Mouse (Mus musculus) limb, embryonic 10.5 days (tissue): Measurements from ENCODE around the gene Nat9. TPM values are rescaled to one million over a fixed set of nuclear protein-coding genes. Genes with fewer than 3 reads are reported as not detected.
A peak's percentile ranks its signal among the peaks of the same experiment; 100 is the strongest.

Source experiments
- DNase-seq: peaks from one replicate; pipeline ENCODE4 v3.0.0-alpha.2; 2017; ENCODE audit warnings: low spot score
- H3K27ac ChIP-seq: fragments of 300-500 bp; sonication (generic); 2 replicates; pipeline ENCODE4 v1.5.1; 2016; ENCODE audit warnings: mild to moderate bottlenecking
- H3K27me3 ChIP-seq: fragments of 300-500 bp; sonication (generic); 2 replicates; pipeline ENCODE4 v1.6.1; 2016; ENCODE audit warnings: low read depth, mild to moderate bottlenecking; ENCODE audit not compliant: poor library complexity, severe bottlenecking
- H3K36me3 ChIP-seq: fragments of 300-500 bp; sonication (generic); 2 replicates; pipeline ENCODE4 v1.6.1; 2016; ENCODE audit warnings: mild to moderate bottlenecking, moderate library complexity
- H3K4me1 ChIP-seq: fragments of 300-500 bp; sonication (generic); 2 replicates; pipeline ENCODE4 v1.6.1; 2016
- H3K4me3 ChIP-seq: fragments of 300-500 bp; sonication (generic); 2 replicates; pipeline ENCODE4 v1.5.1; 2016; ENCODE audit warnings: mild to moderate bottlenecking, moderate library complexity
- H3K9me3 ChIP-seq: fragments of 300-500 bp; sonication (generic); replicated peaks from 2 replicates; pipeline ENCODE4 v1.6.1; 2016; ENCODE audit warnings: mild to moderate bottlenecking
- WGBS: fragments of 180-500 bp; shearing (Covaris S2); methylation state at CpG from one replicate; pipeline ENCODE4 v1.1.7; 2016; 5-methylcytosine and 5-hydroxymethylcytosine counted together
- polyA plus RNA-seq: library from polyadenylated mRNA; unstranded; fragments of >200 nt; fragmentation: Nextera tagmentation; extraction: Ambion mirVana; gene quantifications from 2 replicates; pipeline ENCODE4 v1.2.1, GENCODE M21; 2016

Gene Nat9
- polyA plus RNA-seq, 1 experiment from 2014 or later, result 22.7 TPM

GRCm38 (mm10) chr11:115225301-115225700 lies 37.6 kb upstream of the Nat9 start:
- no peak overlapping the region for H3K27ac ChIP-seq
- no peaks in the 10 kb centered on the region for H3K36me3 ChIP-seq
- DNase-seq, result no peak
- WGBS, result 81% methylated on average over 6 of the region's 6 CpGs
- no peaks in the 10 kb centered on the region for H3K9me3 ChIP-seq
- H3K4me3 ChIP-seq, result no peak overlapping the region
- peaks cover 78% of the 10 kb centered on the region for H3K4me1 ChIP-seq
- peaks cover 86% of the 10 kb centered on the region for H3K27me3 ChIP-seq

- peak; percentile 80 for DNase-seq
- no peak overlapping the region for H3K4me3 ChIP-seq
- H3K27ac ChIP-seq, result no peak overlapping the region
- H3K27me3 ChIP-seq, result peaks cover 85% of the 10 kb centered on the region
- H3K9me3 ChIP-seq, result no peaks in the 10 kb centered on the region
- WGBS, result 45% methylated on average over 8 of the region's 8 CpGs
- H3K36me3 ChIP-seq, result no peaks in the 10 kb centered on the region
- H3K4me1 ChIP-seq, result peaks cover 76% of the 10 kb centered on the region
These were observed 37.2 kb upstream of the Nat9 start for GRCm38 (mm10) chr11:115224889-115225288.

GRCm38 (mm10) chr11:115223877-115224276 lies 36.2 kb upstream of the Nat9 start:
- WGBS, result 63% methylated on average over 6 of the region's 6 CpGs
- Histone ChIP-seq H3K27ac (no peak overlapping the region), H3K4me1 (peaks cover 83% of the 10 kb centered on the region)

DNA sequence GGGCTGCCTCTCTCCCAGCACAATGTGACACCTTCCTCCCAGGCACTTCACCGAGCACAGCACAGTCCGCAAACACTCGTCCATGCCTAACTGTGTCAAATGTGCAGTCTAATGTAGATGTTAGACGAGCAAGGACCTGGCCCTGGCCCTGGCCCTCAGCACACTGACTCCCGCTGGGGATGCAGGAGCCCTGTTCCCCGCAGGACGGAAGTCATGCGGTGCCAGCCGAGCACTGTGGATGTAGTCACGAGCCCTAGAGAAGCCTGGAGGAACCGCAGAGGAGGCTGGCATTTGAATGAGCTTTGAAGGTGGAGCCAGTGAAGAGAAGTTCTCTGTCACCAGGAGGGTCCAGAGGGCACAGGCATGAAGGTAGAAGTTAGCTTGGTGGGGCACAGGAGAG lies 35.8 kb upstream of the Nat9 start:
- H3K9me3 ChIP-seq, result no peaks in the 10 kb centered on the region
- WGBS, result 66% methylated on average over 11 of the region's 11 CpGs
- H3K4me1 ChIP-seq, result peaks cover 84% of the 10 kb centered on the region
- no peak for DNase-seq
- no peak overlapping the region for H3K4me3 ChIP-seq
- H3K36me3 ChIP-seq, result no peaks in the 10 kb centered on the region
- no peak overlapping the region for H3K27ac ChIP-seq
- H3K27me3 ChIP-seq, result peaks cover 74% of the 10 kb centered on the region

More at GRCm38 (mm10) chr11:115223877-115224276, 36.2 kb upstream of the Nat9 start:
- no peaks in the 10 kb centered on the region for H3K36me3 ChIP-seq
- DNase-seq, result no peak
- no peak overlapping the region for H3K4me3 ChIP-seq
- H3K9me3 ChIP-seq, result no peaks in the 10 kb centered on the region
- peaks cover 78% of the 10 kb centered on the region for H3K27me3 ChIP-seq

GRCm38 (mm10) chr11:115222570-115222969 lies 34.9 kb upstream of the Nat9 start:
- no peak for DNase-seq
- Histone ChIP-seq H3K36me3 (no peaks in the 10 kb centered on the region), H3K9me3 (no peaks in the 10 kb centered on the region), H3K27me3 (peaks cover 74% of the 10 kb centered on the region), H3K4me1 (peaks cover 84% of the 10 kb centered on the region), H3K27ac (no peak overlapping the region; the same call in 1 of the 2 replicates), H3K4me3 (no peak overlapping the region)
- 16% methylated on average over 5 of the region's 5 CpGs for WGBS

- Histone ChIP-seq H3K9me3 (no peaks in the 10 kb centered on the region), H3K4me3 (no peak overlapping the region), H3K27ac (no peak overlapping the region), H3K4me1 (peaks cover 84% of the 10 kb centered on the region), H3K36me3 (no peaks in the 10 kb centered on the region), H3K27me3 (peaks cover 72% of the 10 kb centered on the region)
- 37% methylated on average over 12 of the region's 12 CpGs for WGBS
- no peak for DNase-seq
These were observed 34.4 kb upstream of the Nat9 start for GRCm38 (mm10) chr11:115222077-115222476.

DNA sequence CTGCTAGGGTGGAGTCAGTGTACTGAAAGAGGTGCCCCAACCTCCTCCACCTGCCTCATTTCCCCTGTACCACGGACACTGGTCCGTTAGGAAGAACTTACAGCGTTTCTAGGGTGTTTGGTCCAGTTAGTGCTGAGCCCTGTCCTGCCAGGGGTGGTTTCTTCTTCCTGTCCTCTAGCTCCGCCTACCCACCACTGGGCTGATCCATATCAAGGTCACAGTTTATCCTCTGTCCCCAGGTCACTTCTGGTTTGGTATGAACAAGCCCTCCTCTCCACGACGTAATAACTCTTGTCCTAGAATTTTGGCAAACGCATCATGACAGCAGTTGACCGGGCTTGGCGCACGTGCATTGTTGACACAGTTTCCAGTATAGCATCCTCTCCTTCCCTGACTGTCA lies 32.0 kb upstream of the Nat9 start:
- Histone ChIP-seq H3K4me1 (peaks cover 70% of the 10 kb centered on the region), H3K9me3 (no peaks in the 10 kb centered on the region), H3K4me3 (no peak overlapping the region), H3K36me3 (peaks cover 2% of the 10 kb centered on the region; the same call in 1 of the 2 replicates), H3K27ac (no peak overlapping the region), H3K27me3 (peaks cover 55% of the 10 kb centered on the region)
- DNase-seq, result no peak
- 92% methylated on average over 10 of the region's 10 CpGs for WGBS

DNA sequence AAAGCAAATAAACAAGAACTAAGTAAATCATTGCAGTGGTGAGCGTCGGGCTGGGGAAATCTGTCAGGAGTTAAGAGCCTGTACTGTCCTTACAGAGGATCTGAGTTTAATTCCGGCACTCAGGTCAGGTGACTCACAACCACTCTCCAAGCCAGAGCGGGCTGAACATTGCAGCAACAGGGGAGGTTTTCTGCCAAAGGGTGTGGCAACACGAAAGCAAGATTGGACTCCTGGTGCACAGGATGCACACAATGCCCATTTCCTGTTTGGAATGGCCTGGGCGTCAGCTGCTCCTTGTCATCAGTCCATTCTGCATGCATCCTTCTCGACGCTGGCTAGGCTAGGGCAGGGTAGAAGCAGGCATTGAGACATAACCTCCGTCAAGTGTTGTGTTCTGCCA lies 31.6 kb upstream of the Nat9 start:
- no peak overlapping the region for H3K27ac ChIP-seq
- peaks cover 54% of the 10 kb centered on the region for H3K27me3 ChIP-seq
- peaks cover 2% of the 10 kb centered on the region; the same call in 1 of the 2 replicates for H3K36me3 ChIP-seq
- DNase-seq, result no peak
- peaks cover 71% of the 10 kb centered on the region for H3K4me1 ChIP-seq
- no peak overlapping the region for H3K4me3 ChIP-seq
- 66% methylated on average over 9 of the region's 9 CpGs for WGBS
- no peaks in the 10 kb centered on the region for H3K9me3 ChIP-seq

DNA sequence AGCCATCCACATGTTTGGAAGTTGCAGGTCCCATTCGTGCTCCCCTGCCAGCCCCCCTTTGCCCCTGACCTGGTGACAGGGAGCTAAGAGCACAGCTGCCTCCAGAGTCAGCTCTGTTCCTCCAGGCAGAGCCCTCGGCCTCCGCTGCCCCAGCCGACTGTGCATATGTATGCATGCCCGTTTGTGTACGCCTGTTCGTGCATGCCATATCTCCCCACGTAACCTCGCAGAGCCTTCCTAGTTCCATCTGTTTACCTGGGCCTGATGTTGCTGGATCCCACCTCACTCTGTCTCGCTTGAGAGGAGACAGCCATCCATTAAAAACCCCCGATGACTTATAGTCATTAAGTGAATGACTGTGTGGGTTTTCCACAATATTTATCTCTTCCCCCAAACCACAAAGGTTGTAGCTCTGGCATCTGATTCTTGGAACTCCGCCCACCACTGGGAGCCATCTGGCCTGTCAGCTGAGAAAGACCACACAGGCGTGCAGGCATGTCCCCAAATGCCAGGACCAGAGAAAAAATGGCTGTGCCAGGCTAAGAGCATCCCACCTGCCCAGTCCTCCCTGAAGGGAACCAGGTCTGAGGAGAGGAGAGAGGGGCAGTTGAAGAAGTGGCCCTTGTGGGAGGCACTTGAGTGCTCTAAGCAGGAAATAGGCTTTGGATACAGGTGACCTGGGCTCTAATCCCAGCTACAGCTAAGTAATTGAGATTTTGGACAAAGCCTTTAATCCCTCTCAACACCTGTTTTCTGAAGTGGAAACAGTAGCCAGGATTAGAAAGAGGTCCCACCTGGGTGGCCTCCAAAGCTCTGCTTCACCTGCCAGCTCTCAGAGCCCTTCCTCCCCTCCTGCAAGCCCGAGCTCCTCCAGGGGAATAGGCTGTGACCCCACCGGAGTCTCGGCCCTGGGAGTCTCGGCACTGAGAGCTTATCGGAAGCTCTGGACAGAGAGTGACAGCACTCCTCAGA lies 30.1 kb upstream of the Nat9 start:
- no peak overlapping the region for H3K27ac ChIP-seq
- no peak overlapping the region for H3K4me3 ChIP-seq
- DNase-seq, result no peak
- H3K27me3 ChIP-seq, result peaks cover 47% of the 10 kb centered on the region
- H3K4me1 ChIP-seq, result peaks cover 69% of the 10 kb centered on the region
- WGBS, result 68% methylated on average over 18 of the region's 18 CpGs
- H3K36me3 ChIP-seq, result peaks cover 2% of the 10 kb centered on the region; the same call in 1 of the 2 replicates
- H3K9me3 ChIP-seq, result no peaks in the 10 kb centered on the region

- 18% methylated on average over 5 of the region's 5 CpGs for WGBS
- Histone ChIP-seq H3K9me3 (no peaks in the 10 kb centered on the region), H3K27ac (no peak overlapping the region), H3K4me3 (no peak overlapping the region), H3K36me3 (peaks cover 2% of the 10 kb centered on the region; the same call in 1 of the 2 replicates), H3K4me1 (peaks cover 76% of the 10 kb centered on the region), H3K27me3 (peaks cover 34% of the 10 kb centered on the region)
- no peak for DNase-seq
These were observed 27.5 kb upstream of the Nat9 start for GRCm38 (mm10) chr11:115215123-115215522.

DNA sequence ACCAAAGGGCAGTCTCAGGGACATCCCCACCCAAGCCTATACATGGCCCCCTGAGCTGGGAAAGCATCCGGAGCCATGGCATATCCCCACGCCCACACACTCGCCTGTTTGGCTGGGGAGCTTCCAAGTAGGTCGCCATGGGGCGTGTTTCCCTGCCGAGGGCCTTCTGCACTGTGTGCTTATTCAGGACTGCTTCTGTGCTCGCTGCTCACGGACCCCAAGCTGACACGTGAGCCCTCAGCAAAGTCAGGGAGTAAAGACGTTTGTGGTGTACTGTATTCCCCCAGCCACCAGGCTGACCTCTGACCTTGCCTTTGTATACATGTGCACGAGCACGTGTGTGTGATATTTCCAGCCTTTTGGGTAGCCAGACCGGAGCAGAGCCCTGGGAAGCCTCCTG lies 24.5 kb upstream of the Nat9 start:
- H3K4me3 ChIP-seq, result no peak overlapping the region
- H3K4me1 ChIP-seq, result peaks cover 57% of the 10 kb centered on the region
- H3K9me3 ChIP-seq, result no peaks in the 10 kb centered on the region
- H3K27me3 ChIP-seq, result peaks cover 17% of the 10 kb centered on the region
- peaks cover 11% of the 10 kb centered on the region for H3K36me3 ChIP-seq
- 65% methylated on average over 13 of the region's 13 CpGs for WGBS
- no peak overlapping the region; the same call in 1 of the 2 replicates for H3K27ac ChIP-seq
- DNase-seq, result no peak

- peak overlapping the region; percentile 5; the same call in 1 of the 2 replicates for H3K27ac ChIP-seq
- H3K4me3 ChIP-seq, result no peak overlapping the region
- peaks cover 63% of the 10 kb centered on the region for H3K4me1 ChIP-seq
- H3K9me3 ChIP-seq, result no peaks in the 10 kb centered on the region
- H3K36me3 ChIP-seq, result peaks cover 28% of the 10 kb centered on the region
- WGBS, result 74% methylated on average over 7 of the region's 7 CpGs
- H3K27me3 ChIP-seq, result peaks cover 23% of the 10 kb centered on the region; the same call in 1 of the 2 replicates
- DNase-seq, result no peak
These were observed 22.3 kb upstream of the Nat9 start for GRCm38 (mm10) chr11:115209958-115210357.
